Mouse (Mus musculus): ENCODE data around the gene Pigu. TPM values are rescaled to one million over a fixed set of nuclear protein-coding genes. Genes with fewer than 3 reads are reported as not detected.

Pigu gene
- total RNA-seq, 2 experiments from 2014 or later, result 27.2 to 28.4 TPM

DNA sequence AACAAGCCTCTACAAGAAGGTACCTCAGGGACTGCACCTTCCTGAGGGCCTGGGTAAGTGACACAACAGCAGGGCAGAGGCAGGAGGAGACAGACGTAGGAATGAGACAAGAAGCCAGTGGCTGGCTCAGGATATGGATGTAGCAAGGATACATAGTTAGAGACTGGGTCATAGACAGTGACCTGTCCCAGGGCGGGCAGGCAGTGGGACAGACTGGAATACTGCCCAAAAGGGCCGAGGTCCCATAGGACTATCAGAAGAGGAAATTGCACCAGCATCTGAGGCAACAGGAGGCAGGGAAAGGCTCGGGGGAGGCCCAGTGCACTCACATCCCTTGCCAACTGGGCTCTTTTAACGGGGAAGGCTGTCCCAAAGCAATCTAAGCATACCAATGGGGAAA, 36.6 kb downstream of the Pigu start:
- intact Hi-C loops (cut with DNase I), result no loop called here
- Histone ChIP-seq H3K4me3 (no peak overlapping the region), H3K27ac (no peak overlapping the region)
- no peak for TF ChIP-seq CTCF (IDR thresholded peaks at IDR 0.05)
- no peak for DNase-seq (ENCODE audit: extremely low spot score in 1 of 2, low spot score in 2 of 2)

DNA sequence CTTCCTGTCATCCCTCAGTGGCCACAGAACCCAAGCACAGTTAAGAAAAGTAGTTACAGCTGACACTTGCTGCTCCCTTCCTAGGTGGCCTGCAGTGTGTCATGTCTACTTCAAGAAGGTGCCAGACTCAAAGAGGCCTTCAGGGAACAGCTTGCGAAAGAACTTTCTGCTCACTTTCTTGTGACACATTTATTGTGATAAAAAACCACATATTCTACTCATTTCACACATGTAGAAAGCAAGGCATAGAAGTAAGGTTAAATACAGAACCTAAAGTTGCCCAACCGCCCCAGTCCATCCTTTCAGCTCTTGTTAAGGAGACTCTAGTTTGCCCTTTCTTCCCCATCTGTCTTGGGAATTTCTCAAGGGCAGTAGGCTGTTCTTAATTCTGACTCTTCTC, 38.6 kb downstream of the Pigu start:
- DNase-seq (ENCODE audit: extremely low spot score in 1 of 2, low spot score in 2 of 2), result no peak
- Histone ChIP-seq H3K27ac (no peak overlapping the region), H3K4me3 (no peak overlapping the region)
- no peak for TF ChIP-seq CTCF (IDR thresholded peaks at IDR 0.05)
- intact Hi-C loops (cut with DNase I), result no loop called here

DNA sequence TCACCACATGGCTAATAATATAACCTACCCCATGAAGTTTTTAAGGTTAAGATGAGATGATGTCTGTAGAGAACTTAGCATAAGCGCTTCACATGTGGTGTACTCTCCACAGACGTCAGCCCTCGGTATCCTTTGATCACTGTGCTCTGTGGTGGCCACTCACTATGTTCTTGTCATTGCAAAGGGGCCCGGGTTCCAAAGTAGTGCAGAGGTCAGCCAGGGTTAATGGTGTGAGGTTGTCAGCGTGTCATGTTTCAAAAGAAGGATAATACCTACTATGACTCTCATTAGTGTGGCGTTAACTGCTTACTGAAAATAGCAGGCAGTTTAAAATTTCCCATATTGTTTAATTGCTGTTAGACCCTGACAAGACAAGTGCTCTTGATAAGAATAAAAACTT, 43.6 kb downstream of the Pigu start:
- Histone ChIP-seq H3K4me3 (no peak overlapping the region), H3K27ac (no peak overlapping the region)
- intact Hi-C loops (cut with DNase I), result no loop called here
- DNase-seq (ENCODE audit: extremely low spot score in 1 of 2, low spot score in 2 of 2), result no peak
- no peak for TF ChIP-seq CTCF (IDR thresholded peaks at IDR 0.05)

DNA sequence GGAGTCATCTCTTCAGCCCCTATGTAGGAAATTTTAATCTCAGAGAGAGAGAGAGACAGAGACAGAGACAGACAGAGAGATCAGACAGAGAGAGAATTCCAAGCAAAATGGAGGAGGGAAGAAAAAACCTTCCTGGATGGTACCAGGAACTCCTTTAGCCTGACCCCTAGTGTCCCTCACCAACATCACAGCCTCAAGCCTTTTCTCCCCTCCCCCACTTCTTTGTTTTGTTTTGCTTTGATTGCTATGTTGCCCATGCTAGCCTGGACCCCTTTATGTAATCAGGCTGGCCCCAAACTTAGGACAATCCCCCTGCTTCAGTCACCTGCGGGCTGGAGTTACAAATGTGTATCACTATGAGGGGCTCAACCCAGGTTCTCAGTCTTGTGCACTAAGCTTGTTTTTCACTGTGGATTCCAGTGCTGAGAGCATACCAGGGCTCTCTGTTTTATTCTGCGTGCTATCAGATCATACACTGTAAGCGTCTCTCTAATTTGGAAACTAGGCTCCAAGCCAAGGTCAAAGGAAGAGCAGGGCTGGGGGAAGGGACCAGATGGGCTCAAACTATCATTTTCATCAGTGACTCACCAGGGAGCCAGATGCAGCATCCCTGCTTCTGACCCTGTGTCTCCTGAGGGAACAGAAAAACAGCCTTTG, 48.2 kb downstream of the Pigu start:
- peak; percentile 44 for TF ChIP-seq CTCF (IDR thresholded peaks at IDR 0.05)
- intact Hi-C loops (cut with DNase I), result no loop called here
- no peak for DNase-seq (ENCODE audit: extremely low spot score in 1 of 2, low spot score in 2 of 2)
- H3K4me3 ChIP-seq, result no peak overlapping the region
- H3K27ac ChIP-seq, result peak overlapping the region; percentile 47; the same call in 1 of the 2 replicates

DNA sequence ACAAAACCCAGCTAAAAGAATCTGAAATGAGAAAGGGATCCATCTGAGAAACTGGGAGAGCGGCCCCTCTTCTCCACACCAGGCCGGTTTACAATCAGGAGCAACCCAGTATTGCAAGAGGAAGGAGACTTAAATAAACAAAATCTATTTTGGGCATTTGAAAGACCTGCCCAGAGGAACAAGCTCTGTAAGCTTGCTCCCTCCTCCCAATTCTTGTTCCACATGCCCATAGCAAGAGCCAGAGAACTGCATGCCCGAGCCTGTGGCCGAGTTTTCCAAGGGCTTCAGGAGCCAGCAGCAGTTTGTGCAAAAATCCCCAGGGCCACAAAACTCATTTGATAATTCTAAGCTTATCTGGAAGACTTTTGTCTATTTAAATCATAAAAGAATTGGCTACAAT, 57.7 kb downstream of the Pigu start:
- Histone ChIP-seq H3K27ac (peak overlapping the region; percentile 2; the same call in 1 of the 2 replicates), H3K4me3 (no peak overlapping the region)
- intact Hi-C loops (cut with DNase I), result no loop called here
- no peak for TF ChIP-seq CTCF (IDR thresholded peaks at IDR 0.05)
- no peak for DNase-seq (ENCODE audit: extremely low spot score in 1 of 2, low spot score in 2 of 2)

DNA sequence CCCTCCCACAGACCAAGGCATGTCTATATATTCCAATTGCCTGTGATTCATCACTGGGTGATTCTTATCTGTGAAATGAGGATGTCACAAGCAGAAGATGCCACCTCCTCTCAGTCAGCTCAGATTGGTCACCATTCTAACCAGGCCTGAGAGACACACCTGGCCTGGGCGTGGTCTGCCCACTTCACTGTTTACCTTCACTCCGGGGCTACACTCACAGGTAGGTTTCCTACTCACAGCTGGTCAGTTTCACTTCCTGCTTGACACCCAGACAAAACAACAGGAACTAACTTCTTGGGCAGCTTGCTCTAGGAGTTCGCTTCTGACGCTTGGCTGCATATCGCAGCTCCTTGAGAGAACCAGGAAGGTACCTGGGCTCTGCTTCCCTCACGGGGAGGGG, 61.8 kb downstream of the Pigu start:
- TF ChIP-seq CTCF (IDR thresholded peaks at IDR 0.05), result no peak
- DNase-seq (ENCODE audit: extremely low spot score in 1 of 2, low spot score in 2 of 2), result no peak
- intact Hi-C loops (cut with DNase I), result no loop called here
- H3K27ac ChIP-seq, result no peak overlapping the region
- no peak overlapping the region for H3K4me3 ChIP-seq

DNA sequence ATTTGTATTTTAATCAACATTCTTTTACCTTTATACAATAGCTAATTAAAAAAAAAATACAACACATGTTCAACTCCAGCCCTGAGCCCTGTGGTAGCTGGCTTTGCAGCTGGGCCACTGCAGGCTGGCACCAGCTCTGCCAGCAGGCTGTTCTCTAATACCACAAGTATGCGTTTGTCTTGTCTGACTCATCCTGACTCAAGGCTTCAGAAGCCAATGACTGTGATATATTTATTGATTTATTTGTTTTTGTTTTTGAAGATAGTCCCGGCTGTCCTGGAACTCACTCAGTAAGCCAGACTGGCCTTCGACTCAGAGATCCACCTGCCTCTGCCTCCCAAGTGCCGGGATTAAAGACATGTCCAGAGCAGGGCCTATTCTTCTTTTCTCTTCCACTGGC, 63.3 kb downstream of the Pigu start:
- H3K4me3 ChIP-seq, result no peak overlapping the region
- H3K27ac ChIP-seq, result no peak overlapping the region
- TF ChIP-seq CTCF (IDR thresholded peaks at IDR 0.05), result no peak; the same call in 1 of the 2 replicates
- intact Hi-C loops (cut with DNase I), result no loop called here
- DNase-seq (ENCODE audit: extremely low spot score in 1 of 2, low spot score in 2 of 2), result no peak

DNA sequence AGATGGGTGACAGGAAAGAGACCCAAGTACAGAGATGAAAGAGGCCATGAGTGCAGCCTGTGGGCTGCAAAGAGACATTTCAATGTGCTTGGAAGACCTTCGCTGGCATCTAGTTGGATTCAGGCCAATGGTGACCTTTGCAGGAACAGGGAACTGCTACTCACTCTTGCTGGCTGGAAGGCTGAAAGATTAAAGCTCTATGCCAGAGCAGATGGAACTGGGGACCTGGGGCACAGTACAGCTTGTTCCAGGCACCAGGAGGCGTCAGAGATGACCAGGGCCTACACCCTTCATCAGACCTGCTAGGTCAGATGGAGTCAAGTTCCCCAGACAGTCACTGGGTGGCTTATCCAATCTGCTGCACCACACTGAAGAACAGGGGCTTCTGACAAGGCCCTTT, 63.8 kb downstream of the Pigu start:
- H3K27ac ChIP-seq, result no peak overlapping the region
- no peak for DNase-seq (ENCODE audit: extremely low spot score in 1 of 2, low spot score in 2 of 2)
- intact Hi-C loops (cut with DNase I), result no loop called here
- TF ChIP-seq CTCF (IDR thresholded peaks at IDR 0.05), result no peak
- no peak overlapping the region for H3K4me3 ChIP-seq

DNA sequence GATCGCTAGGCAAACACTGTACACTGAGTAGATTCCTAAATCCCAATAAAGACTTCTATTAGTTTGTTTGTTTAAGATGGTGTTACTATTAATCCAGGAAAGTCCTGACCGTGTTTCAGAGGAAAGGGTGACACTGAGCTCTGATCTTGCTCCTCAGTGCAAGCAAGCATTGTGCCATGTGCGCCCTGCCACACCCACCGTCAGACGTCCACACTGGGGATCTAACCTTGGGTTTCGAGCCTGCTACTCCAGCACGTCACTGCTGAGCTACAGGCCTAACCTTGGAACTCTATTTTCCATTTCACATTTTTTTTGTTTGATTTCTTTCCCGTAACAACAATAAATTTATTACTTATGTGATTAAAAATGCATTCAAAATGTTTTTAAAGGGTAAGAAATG, 67.2 kb downstream of the Pigu start:
- no peak overlapping the region for H3K4me3 ChIP-seq
- no peak overlapping the region for H3K27ac ChIP-seq
- no peak for TF ChIP-seq CTCF (IDR thresholded peaks at IDR 0.05)
- intact Hi-C loops (cut with DNase I), result no loop called here
- no peak for DNase-seq (ENCODE audit: extremely low spot score in 1 of 2, low spot score in 2 of 2)

DNA sequence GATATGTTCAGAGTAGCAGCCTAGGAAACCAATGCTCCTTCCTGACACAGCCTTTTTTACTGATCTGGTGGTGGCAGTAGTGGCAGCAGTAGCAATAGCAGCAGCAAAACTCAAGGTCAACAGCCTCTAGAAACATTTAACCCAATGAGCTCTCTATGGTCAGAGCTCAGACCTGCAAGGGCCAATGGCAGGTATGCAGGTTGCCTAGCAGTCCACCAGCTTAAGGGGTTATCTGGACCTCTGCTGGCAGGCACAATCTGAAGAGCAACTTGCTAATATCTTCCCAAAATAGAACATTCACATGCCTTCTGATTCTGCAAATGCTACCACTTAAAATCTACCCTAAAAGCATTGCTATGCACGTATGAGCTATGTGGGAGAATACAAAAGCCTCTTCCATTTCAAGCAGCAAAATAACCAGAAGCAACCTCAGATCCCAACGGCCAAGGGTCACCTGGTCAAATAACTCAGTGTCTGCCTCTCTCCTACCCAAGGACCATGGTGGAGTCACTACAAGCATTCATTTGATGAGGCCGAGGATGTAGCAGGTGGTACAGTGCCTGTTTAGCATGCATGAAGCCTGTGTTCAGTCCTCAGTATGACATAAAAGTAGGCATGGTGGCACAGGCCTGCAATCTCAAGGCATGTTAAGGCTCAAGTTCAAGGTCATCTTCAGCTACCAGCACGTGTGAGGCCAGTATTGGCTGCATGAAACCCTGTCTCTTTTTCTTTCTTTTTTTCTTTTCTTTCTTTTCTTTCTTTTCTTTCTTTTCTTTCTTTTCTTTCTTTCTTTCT, 69.6 kb downstream of the Pigu start:
- H3K27ac ChIP-seq, result no peak overlapping the region
- no peak for DNase-seq (ENCODE audit: extremely low spot score in 1 of 2, low spot score in 2 of 2)
- no peak overlapping the region for H3K4me3 ChIP-seq
- TF ChIP-seq CTCF (IDR thresholded peaks at IDR 0.05), result no peak
- intact Hi-C loops (cut with DNase I), result no loop called here

DNA sequence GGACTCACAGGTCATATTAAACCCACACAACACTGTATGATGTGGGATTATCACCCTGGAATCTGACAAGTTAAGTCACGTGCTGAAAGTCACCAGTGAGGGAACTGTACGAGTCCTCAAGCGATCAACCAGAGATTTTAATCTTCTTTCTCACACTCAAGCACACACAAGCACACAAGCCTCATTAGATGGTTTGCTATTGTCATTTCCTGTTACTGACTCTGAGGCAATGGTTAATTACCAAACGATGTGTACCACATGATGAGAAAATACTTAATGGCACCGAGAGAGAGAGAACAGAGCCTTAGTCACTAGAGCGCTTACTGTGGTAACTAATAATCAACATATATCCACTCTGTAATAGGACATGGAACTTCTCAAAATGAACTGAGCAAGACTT, 71.5 kb downstream of the Pigu start:
- intact Hi-C loops (cut with DNase I), result no loop called here
- TF ChIP-seq CTCF (IDR thresholded peaks at IDR 0.05), result no peak
- Histone ChIP-seq H3K27ac (no peak overlapping the region), H3K4me3 (no peak overlapping the region)
- DNase-seq (ENCODE audit: extremely low spot score in 1 of 2, low spot score in 2 of 2), result no peak

DNA sequence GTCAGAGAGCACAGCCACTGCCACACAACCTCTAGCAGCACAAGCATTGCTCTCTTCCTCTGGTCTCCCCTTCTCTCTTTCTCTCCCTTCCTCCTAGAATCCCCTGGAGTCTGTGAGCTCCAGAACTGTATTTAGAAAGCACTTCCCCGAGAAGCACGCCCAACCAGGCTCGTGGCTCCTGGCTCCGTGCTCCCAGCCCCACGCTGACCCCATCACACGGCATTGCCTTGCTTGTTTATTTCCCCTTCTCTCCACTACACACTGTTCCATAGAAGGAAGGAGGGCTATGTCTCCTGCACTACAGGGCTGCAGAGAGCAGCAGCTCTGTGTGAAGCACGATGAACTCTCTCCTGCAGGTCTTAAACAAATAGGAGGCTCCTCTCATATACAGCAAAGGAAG, 72.6 kb downstream of the Pigu start:
- TF ChIP-seq CTCF (IDR thresholded peaks at IDR 0.05), result no peak

DNA sequence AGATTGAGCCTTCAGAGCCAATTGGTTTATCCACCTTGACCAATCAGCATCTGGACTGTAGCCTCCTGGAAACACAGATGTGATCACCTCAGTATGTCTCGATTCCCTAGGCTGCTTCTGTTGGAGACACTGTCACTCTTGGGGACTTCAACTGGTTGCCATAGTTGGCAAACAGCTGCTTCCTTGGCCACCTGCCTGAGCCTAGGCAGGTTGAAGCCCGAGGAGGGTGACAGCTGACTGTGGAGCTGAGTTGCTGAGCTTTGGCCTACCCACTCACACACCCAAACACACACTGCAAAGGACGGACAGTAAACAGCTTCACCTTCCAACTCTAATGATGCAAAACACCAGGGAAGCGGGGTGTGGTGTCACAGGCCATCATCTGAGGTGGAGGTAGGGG, 73.4 kb downstream of the Pigu start:
- DNase-seq (ENCODE audit: extremely low spot score in 1 of 2, low spot score in 2 of 2), result peak in 1 of 2 experiments; percentile 29
- TF ChIP-seq CTCF (IDR thresholded peaks at IDR 0.05), result no peak
- intact Hi-C loops (cut with DNase I), result no loop called here
- H3K27ac ChIP-seq, result no peak overlapping the region
- no peak overlapping the region for H3K4me3 ChIP-seq

More for the DNA sequence above, 72.6 kb downstream of the Pigu start:
- DNase-seq (ENCODE audit: extremely low spot score in 1 of 2, low spot score in 2 of 2), result no peak
- no peak overlapping the region for H3K4me3 ChIP-seq
- intact Hi-C loops (cut with DNase I), result no loop called here
- H3K27ac ChIP-seq, result peak overlapping the region; percentile 49; the same call in 1 of the 2 replicates

Data from left cerebral cortex, adult 2 months (tissue).